Mouse (Mus musculus): ENCODE measurements at regions not wholly inside any gene's neighbourhood (a gene's known extent, or its start where the extent isn't known, plus 50 kb on each side); places are given as distances from the start of the nearest gene placed in this dataset.

DNA sequence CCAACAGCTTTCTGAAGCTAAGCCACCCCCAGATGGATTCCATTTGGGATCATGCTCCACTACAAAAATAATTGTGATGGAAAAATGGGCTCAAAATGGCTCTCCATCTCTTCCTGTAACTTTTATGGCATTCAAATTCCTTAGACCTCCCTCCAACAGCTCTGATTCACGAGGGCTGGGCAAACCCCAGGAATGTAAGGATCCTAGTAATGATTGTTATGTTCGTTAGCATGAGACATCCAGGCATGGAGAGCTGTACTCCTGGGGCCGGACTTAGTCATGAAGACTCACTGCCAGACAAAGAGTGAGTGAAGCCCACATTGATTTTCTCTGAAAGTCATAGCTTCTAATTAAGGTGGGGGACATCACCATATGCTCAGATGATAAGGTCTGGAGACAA is 258.3 kb downstream of the Gm826 start:
- TF ChIP-seq CTCF (IDR thresholded peaks at IDR 0.05; ENCODE audit: borderline replicate concordance, insufficient read depth, low read length) = no peak
- TF ChIP-seq POLR2A (IDR thresholded peaks at IDR 0.05; ENCODE audit: low read depth, low read length) = no peak
